Comparison of ENCODE assay signal across 7 mouse cellular contexts in genomic region chr16:29735371-29736008, GRCm38 (mm10).
DNase-seq lines count a peak whose midpoint lies in the region; ATAC-seq lines count a peak whose summit lies in the region.

No protein-coding gene starts in this region.

- H3K27ac ChIP-seq in limb, embryonic 12.5 days = peak overlapping the region; percentile 84
- peak overlapping the region; percentile 76 for H3K27ac ChIP-seq in stomach, embryonic 16.5 days (ENCODE audit: low read length)

- peak; percentile 89 for ATAC-seq in granulocyte monocyte progenitor cell, adult 5-6 weeks (replicated peaks; ENCODE audit: poor library complexity, severe bottlenecking)
- no peak; the same call in 1 of the 2 replicates for ATAC-seq in limb, embryonic 12.5 days (ENCODE audit: insufficient number of reproducible peaks, insufficient read depth, low FRiP score, low TSS enrichment, low read depth)
- peak; percentile 41; the same call in 1 of the 2 replicates for ATAC-seq in stomach, embryonic 16.5 days (ENCODE audit: insufficient read depth, low FRiP score)

- 3% methylated on average over 12 of the region's 12 CpGs for WGBS in limb, embryonic 12.5 days
- 26% methylated on average over 12 of the region's 12 CpGs for WGBS in stomach, embryonic 16.5 days

- no peak overlapping the region for H3K9ac ChIP-seq in limb, embryonic 12.5 days (replicated peaks)
- H3K9ac ChIP-seq in stomach, embryonic 16.5 days (ENCODE audit: low read length) = 0 out of 2 replicates have a peak overlapping the region, but pooled peaks have one; percentile 9

- no peaks in the 10 kb centered on the region for H3K9me3 ChIP-seq in limb, embryonic 12.5 days
- H3K9me3 ChIP-seq in stomach, embryonic 16.5 days (replicated peaks; ENCODE audit: control insufficient read depth, low read length) = no peaks in the 10 kb centered on the region

- H3K36me3 ChIP-seq in limb, embryonic 12.5 days = no peaks in the 10 kb centered on the region
- no peaks in the 10 kb centered on the region for H3K36me3 ChIP-seq in stomach, embryonic 16.5 days (ENCODE audit: control insufficient read depth, insufficient read depth, low read length)

- DNase-seq in thymus, postnatal 25 days = peak; percentile 11
- no peak for DNase-seq in thymus, postnatal 10 days (ENCODE audit: low spot score in 2 of 2)
- DNase-seq in ovary, postnatal 36 days (ENCODE audit: low spot score) = no peak
- no peak for DNase-seq in ovary, adult 18-20 months (ENCODE audit: low spot score)

- H3K4me2 ChIP-seq in limb, embryonic 12.5 days = peak overlapping the region; percentile 46
- peak overlapping the region; percentile 42; the same call in 1 of the 2 replicates for H3K4me2 ChIP-seq in stomach, embryonic 16.5 days (ENCODE audit: low read depth, low read length)

- H3K4me3 ChIP-seq in limb, embryonic 12.5 days (replicated peaks) = peak overlapping the region; percentile 9; the same call in 1 of the 2 replicates
- H3K4me3 ChIP-seq in stomach, embryonic 16.5 days (replicated peaks; ENCODE audit: low read length) = no peak overlapping the region

- peaks cover 41% of the 10 kb centered on the region for H3K4me1 ChIP-seq in limb, embryonic 12.5 days (replicated peaks)
- peaks cover 20% of the 10 kb centered on the region for H3K4me1 ChIP-seq in stomach, embryonic 16.5 days (ENCODE audit: control insufficient read depth, insufficient read depth, low read length)

- H3K27me3 ChIP-seq in limb, embryonic 12.5 days = peaks cover 20% of the 10 kb centered on the region
- no peaks in the 10 kb centered on the region for H3K27me3 ChIP-seq in stomach, embryonic 16.5 days (ENCODE audit: control insufficient read depth, insufficient read depth, low read length)
